Mouse (Mus musculus): ENCODE measurements around the gene Nkd1.

DNA sequence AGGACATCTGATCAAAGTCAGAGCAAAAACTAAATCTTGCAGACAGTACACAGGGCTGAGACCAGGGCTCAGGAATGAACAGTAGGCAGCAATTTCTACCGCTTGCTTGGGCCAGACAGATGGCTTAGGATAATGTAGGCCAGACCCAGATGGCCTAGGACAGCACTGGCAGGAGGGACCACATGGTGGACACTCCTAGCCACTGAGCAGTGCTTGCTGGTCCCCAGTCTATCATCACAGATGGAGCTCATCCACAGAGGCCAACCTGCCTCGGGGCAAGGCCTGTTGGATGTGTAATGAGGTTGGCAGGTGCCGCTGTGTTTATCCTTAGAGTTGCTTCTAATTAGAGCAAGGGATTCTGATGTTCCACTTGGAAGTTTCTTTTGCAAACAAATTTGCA is 102.2 kb downstream of the Nkd1 start:
- no peak for TF ChIP-seq POLR2A (IDR thresholded peaks at IDR 0.05; ENCODE audit: borderline replicate concordance, insufficient read depth, low read length)
- no peak for TF ChIP-seq CTCF (IDR thresholded peaks at IDR 0.05; ENCODE audit: borderline replicate concordance, insufficient read depth, low read depth, low read length)
